Mouse (Mus musculus) liver, postnatal 0 days (tissue): ENCODE measurements at regions not wholly inside any gene's neighbourhood (a gene's known extent, or its start where the extent isn't known, plus 50 kb on each side); places are given as distances from the start of the nearest gene placed in this dataset.

Source experiments
- ATAC-seq: fragments of 200-750 bp; cut with Nextera tagmentation; 2 replicates; pipeline ENCODE4 v1.8.0; 2017; ENCODE audit warnings: mild to moderate bottlenecking, moderate library complexity
- DNase-seq: peaks from one replicate; pipeline ENCODE4 v3.0.0-alpha.2; 2016
- H3K27ac ChIP-seq: fragments of 300-500 bp; sonication (generic); 2 replicates; pipeline ENCODE4 v1.5.1; 2014; ENCODE audit warnings: antibody characterized with exemption, moderate library complexity, mild to moderate bottlenecking, low read depth
- H3K27me3 ChIP-seq: fragments of 300-500 bp; sonication (generic); 2 replicates; pipeline ENCODE4 v1.6.1; 2014; ENCODE audit warnings: low read length, control low read depth, mixed read lengths; ENCODE audit not compliant: insufficient read depth
- H3K36me3 ChIP-seq: fragments of 300-500 bp; sonication (generic); replicated peaks from 2 replicates; pipeline ENCODE4 v1.6.1; 2014; ENCODE audit warnings: mild to moderate bottlenecking, control low read depth, low read length, moderate library complexity, mixed read lengths; ENCODE audit not compliant: insufficient read depth
- H3K4me1 ChIP-seq: fragments of 300-500 bp; sonication (generic); 2 replicates; pipeline ENCODE4 v1.6.1; 2014; ENCODE audit warnings: antibody characterized with exemption, mild to moderate bottlenecking, control low read depth; ENCODE audit not compliant: insufficient read depth
- H3K4me2 ChIP-seq: fragments of 300-500 bp; sonication (generic); 2 replicates; pipeline ENCODE4 v1.6.1; 2014; ENCODE audit warnings: low read depth, mild to moderate bottlenecking, low read length, moderate library complexity, mixed read lengths
- H3K4me3 ChIP-seq: fragments of 300-500 bp; sonication (generic); 2 replicates; pipeline ENCODE4 v1.5.1; 2014; ENCODE audit warnings: low read depth, low read length
- H3K9ac ChIP-seq: fragments of 300-500 bp; sonication (generic); replicated peaks from 2 replicates; pipeline ENCODE4 v1.6.1; 2014; ENCODE audit warnings: mild to moderate bottlenecking, moderate library complexity
- H3K9me3 ChIP-seq: fragments of 300-500 bp; sonication (generic); 2 replicates; pipeline ENCODE4 v1.6.1; 2016; ENCODE audit warnings: mild to moderate bottlenecking, control low read depth, low read length, mixed read lengths
- CTCF ChIP-seq: sonication (generic); IDR thresholded peaks from 2 replicates; pipeline ENCODE4 v1.5.1; 2016; ENCODE audit warnings: antibody characterized with exemption, low read depth
- EP300 ChIP-seq: IDR thresholded peaks from 2 replicates; pipeline ENCODE4 v1.6.1; 2016; ENCODE audit warnings: antibody characterized with exemption, low read depth, mild to moderate bottlenecking
- WGBS: fragments of 180-500 bp; shearing (Covaris S2); extraction: QIAGEN DNeasy Blood & Tissue Kit; methylation state at CpG from one replicate; pipeline ENCODE4 v1.1.7; 2014; ENCODE audit not compliant: insufficient replicate concordance; 5-methylcytosine and 5-hydroxymethylcytosine counted together

DNA sequence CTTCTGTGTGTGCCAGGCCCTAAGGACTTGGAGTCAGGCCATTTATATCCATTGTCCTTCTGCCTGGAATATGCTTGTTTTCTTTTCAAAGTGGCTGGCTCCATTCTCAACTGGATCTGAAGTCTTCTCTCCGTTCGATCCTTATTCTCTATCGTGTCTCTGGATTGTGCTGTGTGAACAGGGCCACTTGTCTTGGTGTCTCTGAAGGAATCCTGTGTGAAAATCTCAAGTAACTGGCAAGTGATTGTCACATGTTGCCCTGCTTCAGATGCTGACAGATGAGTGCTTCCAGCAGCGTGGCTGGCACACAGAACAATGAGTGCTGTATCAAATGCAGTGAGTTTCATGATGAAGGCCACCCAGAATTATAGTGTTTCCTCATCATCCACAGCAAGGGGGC lies 96.4 kb downstream of the Stk35 start:
- TF ChIP-seq EP300 (no peak), CTCF (no peak)
- no peak overlapping the region for H3K4me3 ChIP-seq
- DNase-seq = no peak
- ATAC-seq = no peak
- no peaks in the 10 kb centered on the region for H3K9me3 ChIP-seq
- 0 out of 2 replicates have a peak, but pooled peaks cover 2% of the 10 kb centered on the region for H3K4me1 ChIP-seq
- no peak overlapping the region for H3K27ac ChIP-seq
- no peak overlapping the region for H3K4me2 ChIP-seq
- no peaks in the 10 kb centered on the region for H3K36me3 ChIP-seq
- 84% methylated on average over 4 of the region's 4 CpGs for WGBS
- H3K9ac ChIP-seq = no peak overlapping the region
- no peaks in the 10 kb centered on the region for H3K27me3 ChIP-seq

- H3K27ac ChIP-seq = no peak overlapping the region
- H3K36me3 ChIP-seq = no peaks in the 10 kb centered on the region
- H3K4me3 ChIP-seq = no peak overlapping the region
- H3K4me1 ChIP-seq = no peaks in the 10 kb centered on the region
- TF ChIP-seq EP300 (0 out of 2 replicates have a peak, but pooled peaks have one; percentile 23), CTCF (no peak)
- no peaks in the 10 kb centered on the region for H3K9me3 ChIP-seq
- ATAC-seq = no peak
- peaks cover 3% of the 10 kb centered on the region for H3K27me3 ChIP-seq
- WGBS = 14% methylated on average over 4 of the region's 4 CpGs
- H3K9ac ChIP-seq = no peak overlapping the region
- no peak overlapping the region for H3K4me2 ChIP-seq
- no peak for DNase-seq
These were observed 103.2 kb downstream of the Stk35 start for GRCm38 (mm10) chr2:129903383-129904135.

GRCm38 (mm10) chr2:129904753-129905152 lies 104.4 kb downstream of the Stk35 start:
- H3K4me3 ChIP-seq = no peak overlapping the region
- no peaks in the 10 kb centered on the region for H3K4me1 ChIP-seq
- H3K9ac ChIP-seq = no peak overlapping the region
- DNase-seq (no peak), ATAC-seq (no peak)
- TF ChIP-seq CTCF = peak; percentile 71
- TF ChIP-seq EP300 = no peak
- H3K9me3 ChIP-seq = no peaks in the 10 kb centered on the region
- H3K36me3 ChIP-seq = no peaks in the 10 kb centered on the region
- H3K27ac ChIP-seq = no peak overlapping the region
- WGBS = 26% methylated on average over 7 of the region's 7 CpGs
- no peak overlapping the region for H3K4me2 ChIP-seq
- peaks cover 13% of the 10 kb centered on the region for H3K27me3 ChIP-seq

DNA sequence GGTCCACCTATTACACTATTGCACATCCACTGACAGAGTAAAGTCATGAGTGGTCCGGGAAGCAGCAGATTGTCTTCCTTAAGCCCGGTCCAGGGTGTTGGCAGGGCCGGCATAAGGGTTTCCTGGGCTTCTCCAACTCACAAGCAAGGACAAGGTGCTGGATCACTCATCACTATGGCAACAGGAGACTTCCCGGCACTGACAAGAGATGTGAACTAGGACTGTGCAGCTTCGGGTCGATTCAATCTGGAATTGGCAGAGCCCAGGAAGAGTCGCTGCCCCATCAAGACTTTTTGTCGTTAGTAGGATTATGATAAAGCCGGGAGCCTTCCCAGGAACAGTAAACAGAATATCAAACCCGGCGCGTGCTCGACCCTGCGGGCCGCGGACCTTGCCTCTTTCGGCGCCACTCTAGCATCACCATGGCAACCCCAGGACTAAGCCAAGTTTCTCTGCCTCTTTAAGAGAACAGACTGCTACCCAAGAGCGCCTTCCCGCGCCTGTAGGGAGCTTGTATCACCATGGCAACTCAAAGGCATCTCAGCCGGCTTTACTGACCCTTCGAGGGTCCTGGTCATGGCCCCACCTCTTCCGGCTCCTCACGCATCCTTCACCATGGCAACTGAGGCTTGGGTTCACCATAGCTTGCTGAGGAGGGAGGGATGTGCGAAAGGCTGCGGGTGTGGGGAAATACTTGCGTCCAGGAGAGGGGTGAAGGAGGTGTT lies 103.3 kb upstream of the Tgm3 start:
- H3K4me1 ChIP-seq = no peaks in the 10 kb centered on the region
- 6% methylated on average over 28 of the region's 28 CpGs for WGBS
- no peaks in the 10 kb centered on the region for H3K36me3 ChIP-seq
- TF ChIP-seq EP300 (no peak), CTCF (no peak)
- ATAC-seq (no peak), DNase-seq (no peak)
- H3K27me3 ChIP-seq = peaks cover 16% of the 10 kb centered on the region
- no peak overlapping the region for H3K4me2 ChIP-seq
- H3K27ac ChIP-seq = no peak overlapping the region
- H3K4me3 ChIP-seq = no peak overlapping the region
- no peaks in the 10 kb centered on the region for H3K9me3 ChIP-seq
- no peak overlapping the region for H3K9ac ChIP-seq

GRCm38 (mm10) chr2:129911203-129911921 lies 100.8 kb upstream of the Tgm3 start:
- DNase-seq = no peak
- no peak for TF ChIP-seq EP300
- TF ChIP-seq CTCF = no peak
- ATAC-seq = no peak

DNA sequence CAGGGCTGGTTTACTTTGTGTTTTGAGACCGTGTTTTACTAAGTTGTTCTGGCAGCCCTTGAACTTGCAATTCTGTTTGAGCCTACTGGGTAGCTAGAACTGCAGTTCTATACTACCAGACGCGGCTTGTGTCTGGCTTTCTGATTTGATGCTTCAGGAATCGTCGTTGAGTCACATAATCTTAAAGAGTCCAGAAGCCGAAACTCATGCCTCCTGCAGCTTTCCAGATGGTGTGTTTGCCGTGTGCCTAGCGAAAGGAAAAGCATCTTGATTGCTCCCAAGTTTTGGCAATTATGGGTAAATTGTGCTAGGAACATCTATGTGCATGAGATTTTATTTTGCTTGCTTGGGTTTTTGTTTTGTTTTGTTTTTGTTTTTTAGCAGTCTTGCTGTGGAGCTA lies 99.6 kb upstream of the Tgm3 start:
- DNase-seq (no peak), ATAC-seq (no peak)
- H3K4me3 ChIP-seq = no peak overlapping the region
- no peak overlapping the region for H3K4me2 ChIP-seq
- WGBS = 82% methylated on average over 8 of the region's 8 CpGs
- H3K36me3 ChIP-seq = no peaks in the 10 kb centered on the region
- H3K4me1 ChIP-seq = no peaks in the 10 kb centered on the region
- H3K9me3 ChIP-seq = no peaks in the 10 kb centered on the region
- TF ChIP-seq EP300 (no peak), CTCF (no peak)
- no peak overlapping the region for H3K27ac ChIP-seq
- peaks cover 16% of the 10 kb centered on the region for H3K27me3 ChIP-seq
- H3K9ac ChIP-seq = no peak overlapping the region

More at GRCm38 (mm10) chr2:129911203-129911921, 100.8 kb upstream of the Tgm3 start:
- WGBS = 48% methylated on average over 19 of the region's 19 CpGs
- Histone ChIP-seq H3K4me2 (no peak overlapping the region), H3K4me3 (no peak overlapping the region), H3K9ac (no peak overlapping the region), H3K27ac (no peak overlapping the region), H3K36me3 (no peaks in the 10 kb centered on the region), H3K9me3 (no peaks in the 10 kb centered on the region), H3K27me3 (peaks cover 16% of the 10 kb centered on the region), H3K4me1 (no peaks in the 10 kb centered on the region)
